Mouse (Mus musculus) liver, embryonic 14.5 days (tissue): Measurements from ENCODE around the gene Fars2.

Source experiments
- CTCF ChIP-seq: IDR thresholded peaks from 2 replicates; pipeline ENCODE4 v1.5.1; 2016; ENCODE audit warnings: antibody characterized with exemption, low read depth, control low read depth
- EP300 ChIP-seq: IDR thresholded peaks from 2 replicates; pipeline ENCODE4 v1.6.1; 2016; ENCODE audit warnings: antibody characterized with exemption, low read depth

GRCm38 (mm10) chr13:36506315-36506714 lies 389.1 kb downstream of the Fars2 start:
- no peak for TF ChIP-seq CTCF
- no peak for TF ChIP-seq EP300
